24 mouse cellular contexts compared by ENCODE assay signal in genomic region chr9:21738776-21739175, GRCm38 (mm10). TPM values are rescaled to one million over a fixed set of nuclear protein-coding genes. Genes with fewer than 3 reads are reported as not detected.
DNase-seq lines count a peak whose midpoint lies in the region; ATAC-seq and TF ChIP-seq lines count a peak whose summit lies in the region.
"Had no signal": no experiment of that assay in that cellular context is flagged by ENCODE, and none has a peak within 500 bp of the region (broad histone marks: within the 10 kb centered on the region; RNA-seq: fewer than 3 reads in every experiment).

No protein-coding gene starts in this region.

- H3K4me1 ChIP-seq in heart, embryonic 15.5 days (replicated peaks) = 0 out of 2 replicates have a peak, but pooled peaks cover 5% of the 10 kb centered on the region
- 0 out of 2 replicates have a peak, but pooled peaks cover 3% of the 10 kb centered on the region for H3K4me1 ChIP-seq in heart, embryonic 12.5 days (replicated peaks)
- 0 out of 2 replicates have a peak, but pooled peaks cover 7% of the 10 kb centered on the region for H3K4me1 ChIP-seq in intestine, postnatal 0 days (replicated peaks; ENCODE audit: control insufficient read depth, insufficient read depth, low read length)
- peaks cover 3% of the 10 kb centered on the region for H3K4me1 ChIP-seq in intestine, embryonic 15.5 days (replicated peaks)
- H3K4me1 ChIP-seq: embryonic facial prominence, embryonic 10.5 days; heart, embryonic 13.5 days; limb, embryonic 12.5 days; midbrain, embryonic 15.5 days; neural tube, embryonic 12.5 days had no signal

- 0 out of 2 replicates have a peak, but pooled peaks have one; percentile 15 for ATAC-seq in heart, embryonic 15.5 days (replicated peaks; ENCODE audit: insufficient number of reproducible peaks, insufficient read depth, low FRiP score, low read depth)
- no peak for ATAC-seq in heart, embryonic 12.5 days (ENCODE audit: insufficient number of reproducible peaks, low FRiP score)
- ATAC-seq in intestine, postnatal 0 days = no peak
- ATAC-seq in intestine, embryonic 15.5 days = no peak
- ATAC-seq: CD4-positive, CD25-positive, alpha-beta regulatory T cell, adult 4 months; inflammation-experienced regulatory T-cells, adult 6 months; midbrain, embryonic 15.5 days had no signal

- TF ChIP-seq CTCF in intestine, postnatal 0 days (IDR thresholded peaks at IDR 0.05; ENCODE audit: low read depth) = no peak

- H3K27me3 ChIP-seq in heart, embryonic 15.5 days = no peaks in the 10 kb centered on the region
- H3K27me3 ChIP-seq in heart, embryonic 12.5 days (replicated peaks) = no peaks in the 10 kb centered on the region
- H3K27me3 ChIP-seq in intestine, postnatal 0 days (replicated peaks; ENCODE audit: control insufficient read depth, insufficient read depth, low read length) = no peaks in the 10 kb centered on the region
- H3K27me3 ChIP-seq in intestine, embryonic 15.5 days (replicated peaks) = no peaks in the 10 kb centered on the region
- H3K27me3 ChIP-seq: heart, embryonic 13.5 days; limb, embryonic 12.5 days; liver, embryonic 15.5 days; midbrain, embryonic 15.5 days; neural tube, embryonic 12.5 days had no signal

- no peak overlapping the region for H3K4me3 ChIP-seq in heart, embryonic 15.5 days
- no peak overlapping the region for H3K4me3 ChIP-seq in heart, embryonic 12.5 days
- no peak overlapping the region for H3K4me3 ChIP-seq in intestine, postnatal 0 days (ENCODE audit: low read depth, low read length)
- no peak overlapping the region for H3K4me3 ChIP-seq in intestine, embryonic 15.5 days (replicated peaks)
- H3K4me3 ChIP-seq: embryonic facial prominence, embryonic 10.5 days; heart, embryonic 13.5 days; limb, embryonic 12.5 days; liver, embryonic 15.5 days; midbrain, embryonic 15.5 days; neural tube, embryonic 12.5 days had no signal

- WGBS in heart, embryonic 15.5 days = 63% methylated on average over 7 of the region's 7 CpGs
- WGBS in heart, embryonic 12.5 days = 82% methylated on average over 7 of the region's 7 CpGs
- 88% methylated on average over 7 of the region's 7 CpGs for WGBS in intestine, postnatal 0 days
- WGBS in intestine, embryonic 15.5 days = 83% methylated on average over 7 of the region's 7 CpGs

- H3K9ac ChIP-seq in heart, embryonic 15.5 days = no peak overlapping the region
- no peak overlapping the region for H3K9ac ChIP-seq in heart, embryonic 12.5 days
- no peak overlapping the region for H3K9ac ChIP-seq in intestine, postnatal 0 days (ENCODE audit: low read depth, low read length)
- no peak overlapping the region for H3K9ac ChIP-seq in intestine, embryonic 15.5 days
- H3K9ac ChIP-seq: limb, embryonic 12.5 days; liver, embryonic 15.5 days; midbrain, embryonic 15.5 days; neural tube, embryonic 12.5 days had no signal

- peak; percentile 65 to 85 for DNase-seq in cerebellum, postnatal 10 days
- no peak for DNase-seq in cerebellum, adult 11-12 months
- DNase-seq in MN1 (ENCODE audit: low spot score) = peak; percentile 37
- DNase-seq: adrenal gland, postnatal 25 days; heart, postnatal 4 days; kidney, adult 8-10 months; kidney, postnatal 10 days; right cerebral cortex, postnatal 14 days; thymus, adult 2 months; thymus, postnatal 4 days had no signal

- no peak overlapping the region for H3K27ac ChIP-seq in heart, embryonic 15.5 days
- no peak overlapping the region for H3K27ac ChIP-seq in heart, embryonic 12.5 days (ENCODE audit: poor library complexity, severe bottlenecking)
- H3K27ac ChIP-seq in intestine, postnatal 0 days (ENCODE audit: low read depth, low read length) = peak overlapping the region; percentile 4; the same call in 1 of the 2 replicates
- no peak overlapping the region for H3K27ac ChIP-seq in intestine, embryonic 15.5 days
- H3K27ac ChIP-seq: embryonic facial prominence, embryonic 10.5 days; heart, embryonic 13.5 days; limb, embryonic 12.5 days; liver, embryonic 15.5 days; macrophage; midbrain, embryonic 15.5 days; neural tube, embryonic 12.5 days; stomach, postnatal 0 days had no signal

- H3K36me3 ChIP-seq in heart, embryonic 15.5 days = peaks cover 74% of the 10 kb centered on the region
- H3K36me3 ChIP-seq in heart, embryonic 12.5 days = peaks cover 88% of the 10 kb centered on the region
- peaks cover 85% of the 10 kb centered on the region for H3K36me3 ChIP-seq in intestine, postnatal 0 days (ENCODE audit: control insufficient read depth, insufficient read depth)
- H3K36me3 ChIP-seq in intestine, embryonic 15.5 days = peaks cover 73% of the 10 kb centered on the region

- no peak overlapping the region for H3K4me2 ChIP-seq in heart, embryonic 15.5 days
- no peak overlapping the region for H3K4me2 ChIP-seq in heart, embryonic 12.5 days
- no peak overlapping the region for H3K4me2 ChIP-seq in intestine, postnatal 0 days (replicated peaks; ENCODE audit: low read depth)
- no peak overlapping the region for H3K4me2 ChIP-seq in intestine, embryonic 15.5 days (replicated peaks)
- H3K4me2 ChIP-seq: heart, embryonic 13.5 days; limb, embryonic 12.5 days; liver, embryonic 15.5 days; midbrain, embryonic 15.5 days; neural tube, embryonic 12.5 days had no signal

- no peaks in the 10 kb centered on the region for H3K9me3 ChIP-seq in heart, embryonic 15.5 days (replicated peaks)
- H3K9me3 ChIP-seq in heart, embryonic 12.5 days (replicated peaks) = no peaks in the 10 kb centered on the region
- H3K9me3 ChIP-seq in intestine, postnatal 0 days (ENCODE audit: control insufficient read depth) = no peaks in the 10 kb centered on the region
- no peaks in the 10 kb centered on the region for H3K9me3 ChIP-seq in intestine, embryonic 15.5 days
- H3K9me3 ChIP-seq: embryonic facial prominence, embryonic 10.5 days; heart, embryonic 13.5 days; liver, embryonic 15.5 days; midbrain, embryonic 15.5 days; neural tube, embryonic 12.5 days had no signal

RNA-seq across cellular contexts. Expression of gene Ldlr, which starts 15.5 kb away (rescaled TPM):
- 12.9 and 25.0 TPM in 2 replicates for polyA plus RNA-seq in heart, embryonic 15.5 days (2015; fragmentation: Nextera tagmentation; extraction: Ambion mirVana)
- 26.0 and 30.8 TPM in 2 replicates for polyA plus RNA-seq in heart, embryonic 12.5 days (2016; fragmentation: Nextera tagmentation; extraction: Ambion mirVana)
- polyA plus RNA-seq in intestine, postnatal 0 days (2015; fragmentation: Nextera tagmentation; extraction: Ambion mirVana) = 22.8 and 26.6 TPM in 2 replicates
- 76.7 and 81.2 TPM in 2 replicates for polyA plus RNA-seq in intestine, embryonic 15.5 days (2015; fragmentation: Nextera tagmentation; extraction: Ambion mirVana)

RNA-seq across cellular contexts. Expression of gene Spc24, which starts 21.3 kb away (rescaled TPM):
- polyA plus RNA-seq in heart, embryonic 15.5 days (2015; fragmentation: Nextera tagmentation; extraction: Ambion mirVana) = 69.6 and 88.1 TPM in 2 replicates
- 84.5 and 86.8 TPM in 2 replicates for polyA plus RNA-seq in heart, embryonic 12.5 days (2016; fragmentation: Nextera tagmentation; extraction: Ambion mirVana)
- 23.5 and 32.4 TPM in 2 replicates for polyA plus RNA-seq in intestine, postnatal 0 days (2015; fragmentation: Nextera tagmentation; extraction: Ambion mirVana)
- polyA plus RNA-seq in intestine, embryonic 15.5 days (2015; fragmentation: Nextera tagmentation; extraction: Ambion mirVana) = 94.2 and 107 TPM in 2 replicates

RNA-seq across cellular contexts. Expression of gene Kank2, which starts 59.8 kb away (rescaled TPM):
- polyA plus RNA-seq in heart, embryonic 15.5 days (2015; fragmentation: Nextera tagmentation; extraction: Ambion mirVana) = 20.0 and 26.3 TPM in 2 replicates
- polyA plus RNA-seq in heart, embryonic 12.5 days (2016; fragmentation: Nextera tagmentation; extraction: Ambion mirVana) = 18.9 and 19.9 TPM in 2 replicates
- 6.4 TPM in 2 replicates for polyA plus RNA-seq in intestine, postnatal 0 days (2015; fragmentation: Nextera tagmentation; extraction: Ambion mirVana)
- 16.3 and 16.7 TPM in 2 replicates for polyA plus RNA-seq in intestine, embryonic 15.5 days (2015; fragmentation: Nextera tagmentation; extraction: Ambion mirVana)
- polyA plus RNA-seq: CD4-positive, CD25-positive, alpha-beta regulatory T cell, adult 4 months; inflammation-experienced regulatory T-cells, adult 6 months had no signal
